Mouse (Mus musculus): Measurements from ENCODE around the gene Erc2.
A peak's percentile ranks its signal among the peaks of the same experiment; 100 is the strongest.
"Not testable (repeated sequence)": the region's sequence is repeated elsewhere in the genome, so short reads cannot be mapped to it uniquely, and the experiment has no call there.

Gene Erc2

GRCm38 (mm10) chr14:27622176-27622922 is at the start of gene Erc2:
TSS of gene Erc2 (plus strand) at chr14:27622428.
- no peak for DNase-seq

GRCm38 (mm10) chr14:27578443-27578842 is 43.8 kb upstream of the Erc2 start:
- DNase-seq: no peak

- not testable (repeated sequence) for DNase-seq
Measured at GRCm38 (mm10) chr14:27589616-27590015, 32.6 kb upstream of the Erc2 start.

- no peak for DNase-seq
Measured at GRCm38 (mm10) chr14:27592163-27592562, 30.1 kb upstream of the Erc2 start.

GRCm38 (mm10) chr14:27596265-27596664 is 26.0 kb upstream of the Erc2 start:
- peak; percentile 22 to 39 for DNase-seq

GRCm38 (mm10) chr14:27602136-27602535 is 20.1 kb upstream of the Erc2 start:
- DNase-seq: no peak

- DNase-seq: no peak
Measured at GRCm38 (mm10) chr14:27607419-27607818, 14.8 kb upstream of the Erc2 start.

GRCm38 (mm10) chr14:27613766-27614165 is 8.5 kb upstream of the Erc2 start:
- DNase-seq: no peak

- DNase-seq: no peak
Measured at GRCm38 (mm10) chr14:27617286-27617685, 4.9 kb upstream of the Erc2 start.

- DNase-seq: no peak
Measured at GRCm38 (mm10) chr14:27621576-27621975, 652 bp upstream of the Erc2 start.

- DNase-seq: no peak
Measured at GRCm38 (mm10) chr14:27622923-27623219, 643 bp downstream of the Erc2 start.

GRCm38 (mm10) chr14:27623368-27623767 is 1.1 kb downstream of the Erc2 start:
- no peak for DNase-seq

- DNase-seq: no peak
Measured at GRCm38 (mm10) chr14:27628701-27629100, 6.5 kb downstream of the Erc2 start.

- DNase-seq: no peak
Measured at GRCm38 (mm10) chr14:27629369-27630012, 7.3 kb downstream of the Erc2 start.

- DNase-seq: no peak
Measured at GRCm38 (mm10) chr14:27630973-27631640, 8.9 kb downstream of the Erc2 start.

GRCm38 (mm10) chr14:27634761-27635160 is 12.5 kb downstream of the Erc2 start:
- no peak for DNase-seq

- DNase-seq: no peak
Measured at GRCm38 (mm10) chr14:27636556-27636955, 14.3 kb downstream of the Erc2 start.

GRCm38 (mm10) chr14:27641382-27641781 is 19.2 kb downstream of the Erc2 start:
- no peak for DNase-seq

- no peak for DNase-seq
Measured at GRCm38 (mm10) chr14:27642981-27643380, 20.8 kb downstream of the Erc2 start.

- no peak for DNase-seq
Measured at GRCm38 (mm10) chr14:27654670-27655069, 32.4 kb downstream of the Erc2 start.

GRCm38 (mm10) chr14:27658616-27659015 is 36.4 kb downstream of the Erc2 start:
- no peak for DNase-seq

- no peak for DNase-seq
Measured at GRCm38 (mm10) chr14:27661466-27661865, 39.2 kb downstream of the Erc2 start.

- DNase-seq: no peak
Measured at GRCm38 (mm10) chr14:27662251-27662650, 40.0 kb downstream of the Erc2 start.
